Mouse (Mus musculus): ENCODE results near the gene Cd48. TPM values are rescaled to one million over a fixed set of nuclear protein-coding genes. Genes with fewer than 3 reads are reported as not detected.
"Not testable (repeated sequence)": the region's sequence is repeated elsewhere in the genome, so short reads cannot be mapped to it uniquely, and the experiment has no call there.

Gene Cd48
- total RNA-seq, 2 experiments from 2014 or later: 2.0 to 2.2 TPM

DNA sequence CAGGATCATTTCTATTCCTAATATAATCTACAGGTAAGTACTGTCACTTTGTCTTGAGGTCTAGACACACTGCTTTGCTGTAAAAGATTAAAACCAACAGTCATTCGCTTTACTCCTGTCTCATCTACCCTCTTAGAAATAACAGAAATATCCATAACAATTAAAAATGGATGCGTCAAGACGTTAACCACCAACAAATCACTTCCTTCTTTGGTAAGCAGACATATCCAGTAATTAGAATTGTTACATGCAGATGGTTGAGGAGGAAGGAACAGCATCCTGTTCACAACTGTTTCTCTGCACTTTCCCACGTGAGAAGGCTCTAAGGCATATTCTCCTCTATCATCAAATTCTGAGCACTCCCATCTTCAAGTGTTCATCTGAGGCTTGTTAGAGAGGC is 5.5 kb downstream of the Cd48 start:
- DNase-seq (ENCODE audit: low spot score in 2 of 2): no peak

DNA sequence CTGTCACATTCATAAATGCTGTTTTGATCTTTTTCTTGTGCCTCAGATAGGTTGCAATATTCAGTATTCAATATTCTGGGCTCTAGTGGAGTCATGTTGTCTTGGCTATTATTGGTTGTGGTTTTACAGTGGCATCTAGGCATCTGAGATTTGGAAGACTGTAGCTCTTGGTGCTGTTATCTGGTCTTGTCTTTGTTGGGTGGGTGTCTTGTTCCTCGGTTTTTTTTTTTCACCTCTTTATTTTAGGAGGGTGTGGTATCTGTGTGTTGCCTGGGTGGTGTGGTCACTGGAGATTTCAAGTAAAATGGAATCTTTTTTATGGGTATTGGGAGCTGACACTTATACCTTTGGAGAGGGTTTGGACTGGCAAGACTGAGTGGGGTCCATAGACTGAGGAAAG is 12.1 kb downstream of the Cd48 start:
- DNase-seq (ENCODE audit: low spot score in 2 of 2): no peak

DNA sequence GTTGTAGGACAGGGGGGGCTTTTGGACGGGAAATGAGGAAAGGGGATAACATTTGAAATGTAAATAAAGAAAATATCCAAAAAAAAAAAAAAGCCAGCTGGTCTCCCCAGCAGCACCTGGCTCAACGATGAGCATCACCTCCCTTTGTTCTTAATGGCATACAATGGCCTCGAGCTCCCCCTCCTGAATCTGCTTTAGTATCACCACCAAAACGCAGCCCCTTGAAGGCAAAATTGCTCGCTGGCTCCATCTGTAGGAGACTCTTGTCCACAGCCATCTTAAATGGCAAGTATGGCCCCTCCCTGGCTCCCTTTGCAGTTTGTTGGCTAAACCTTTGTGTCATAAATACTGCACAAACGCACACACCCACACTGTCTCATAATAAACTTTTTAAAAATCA is 17.2 kb downstream of the Cd48 start:
- no peak for DNase-seq (ENCODE audit: low spot score in 2 of 2)

DNA sequence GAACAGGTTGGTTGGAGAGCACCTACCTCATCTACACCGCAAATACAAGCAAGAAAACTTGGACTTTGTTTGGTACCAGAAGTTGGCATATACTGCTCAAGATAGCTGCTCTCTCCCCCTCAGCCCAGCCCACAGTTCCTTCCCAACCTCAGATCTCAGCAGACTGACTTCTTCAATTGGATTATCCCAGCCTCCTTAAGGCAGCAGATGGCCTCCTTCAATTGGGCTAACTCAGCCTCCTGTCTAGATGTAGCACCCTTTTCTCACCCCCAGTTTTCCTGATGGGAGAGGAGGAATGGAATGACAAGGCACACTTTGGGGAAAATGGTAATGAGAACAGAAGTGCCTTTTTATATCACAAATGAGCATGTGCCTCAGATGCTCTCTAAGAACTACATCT is 31.9 kb downstream of the Cd48 start:
- not testable (repeated sequence) for DNase-seq (ENCODE audit: low spot score in 2 of 2)

DNA sequence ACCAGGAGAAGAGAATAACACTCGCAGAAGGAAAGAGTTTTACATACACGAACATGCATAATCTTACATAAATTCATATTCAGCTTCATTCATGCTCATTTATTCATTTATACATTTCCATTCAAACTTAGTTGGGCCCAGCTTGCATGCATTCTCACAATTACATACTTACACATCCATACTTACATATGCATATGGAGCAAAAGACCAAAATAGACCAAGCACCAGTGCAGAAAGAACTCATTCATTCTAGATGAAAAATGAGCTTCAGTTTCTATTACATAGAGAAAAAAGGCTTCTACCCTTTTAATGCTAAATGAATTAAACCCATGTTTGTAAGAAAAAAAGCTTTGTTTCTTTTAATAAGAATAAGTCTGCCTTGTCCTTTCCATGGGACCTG is 33.6 kb downstream of the Cd48 start:
- DNase-seq (ENCODE audit: low spot score in 2 of 2): no peak

DNA sequence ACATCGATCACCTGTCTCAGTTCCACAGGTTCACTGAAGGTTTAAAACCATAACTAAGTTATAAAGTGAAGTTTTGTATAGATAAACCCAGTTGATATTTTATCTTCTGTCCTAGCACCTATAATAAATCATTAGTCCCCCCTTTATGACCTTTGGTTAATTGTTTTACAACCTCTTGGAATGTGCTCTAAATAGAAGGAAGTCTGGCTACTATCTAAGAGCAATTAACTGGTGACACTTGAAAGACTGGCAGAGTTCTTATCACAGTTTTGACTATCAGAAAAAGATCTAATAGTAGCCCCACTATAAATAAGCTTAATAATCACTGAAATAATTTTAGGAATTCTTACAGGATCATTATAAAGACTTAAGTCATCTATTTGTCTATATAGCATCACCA is 34.4 kb downstream of the Cd48 start:
- no peak for DNase-seq (ENCODE audit: low spot score in 2 of 2)

DNA sequence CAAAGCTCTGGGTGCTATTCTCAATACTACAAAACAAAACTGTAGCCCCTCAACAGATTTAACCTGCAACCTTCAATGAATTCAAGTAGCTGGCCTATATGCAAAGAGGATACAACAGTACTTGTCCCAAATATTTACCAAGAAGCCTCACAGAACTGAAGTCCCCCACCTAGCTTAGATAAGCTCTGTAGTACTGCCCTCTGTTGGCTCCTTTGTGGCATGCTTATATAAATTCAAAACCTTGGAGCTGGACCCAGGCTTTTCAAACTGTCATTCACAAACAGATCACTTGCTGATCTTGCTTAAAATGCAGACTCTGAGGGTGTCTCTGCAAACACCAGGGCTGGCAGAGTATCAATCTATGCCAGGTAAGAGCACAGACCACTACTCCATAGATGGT is 49.4 kb downstream of the Cd48 start:
- DNase-seq (ENCODE audit: low spot score in 2 of 2): no peak

DNA sequence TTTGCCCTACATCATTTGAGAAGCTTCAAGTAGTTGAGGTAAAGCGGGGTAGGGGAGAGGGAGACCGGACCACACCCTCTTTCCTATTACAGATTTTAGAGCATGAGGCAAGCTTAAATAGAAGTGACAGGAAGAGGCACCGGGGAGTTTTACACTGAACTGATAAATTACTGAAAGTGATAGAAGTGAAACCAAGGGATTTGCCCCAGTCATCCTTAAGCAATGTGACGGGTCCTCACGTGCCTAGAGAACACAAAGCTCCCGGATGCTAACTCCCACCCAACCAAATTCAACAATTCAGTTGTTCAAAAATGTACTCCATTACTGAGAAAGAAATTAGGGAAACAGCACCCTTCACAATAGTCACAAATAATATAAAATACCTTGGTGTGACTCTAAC is 53.1 kb downstream of the Cd48 start:
- DNase-seq (ENCODE audit: low spot score in 2 of 2): no peak

DNA sequence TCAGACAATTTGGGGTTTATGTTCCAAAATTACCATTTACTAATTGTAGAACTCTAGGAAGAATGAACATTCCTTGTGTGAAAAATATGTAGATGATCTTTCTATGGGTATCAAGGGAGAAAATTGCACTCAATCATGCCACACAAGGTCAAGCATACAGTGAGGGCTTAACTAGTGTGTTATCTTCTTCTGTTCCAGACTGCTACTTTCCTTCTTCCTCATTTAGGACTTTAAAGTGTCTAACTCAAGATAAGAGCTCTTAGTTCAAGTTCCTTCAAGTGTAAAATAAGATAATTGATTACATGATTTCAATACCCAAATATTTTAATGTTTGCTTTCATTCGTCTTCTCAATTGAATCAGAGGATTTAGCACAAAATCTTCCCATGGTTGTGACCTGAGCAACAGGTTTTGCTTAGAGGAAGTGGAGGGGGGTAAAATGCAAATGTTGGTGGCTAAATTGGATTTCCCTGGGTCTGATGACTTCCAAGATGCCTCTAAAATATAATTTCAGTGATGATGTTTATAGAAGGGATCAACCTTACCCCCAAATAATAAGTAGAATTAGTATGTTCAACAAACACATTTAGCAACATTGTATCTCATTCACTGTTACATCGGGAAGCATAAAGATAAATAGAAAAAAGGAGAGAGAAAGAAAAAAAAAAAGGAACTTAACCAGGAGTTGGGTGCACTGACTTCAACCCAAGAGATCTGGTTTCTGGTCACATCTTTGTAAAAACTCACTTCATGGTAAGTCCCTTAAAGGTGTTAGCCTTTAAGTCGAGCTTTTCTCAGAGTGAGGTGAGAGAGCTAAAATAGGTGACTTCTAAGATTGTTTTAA is 66.5 kb downstream of the Cd48 start:
- no peak for DNase-seq (ENCODE audit: low spot score in 2 of 2)

Small RNA genes within 50 kb of the gene (microRNA-seq; reads per million reads assigned to microRNA genes)
- not detected for gene Mir7683

Other genes with a start within 250 kb of the Cd48 start
- 10 to 100 TPM; 15.0 to 16.4 TPM for gene F11r, start 244.5 kb upstream of the Cd48 start, total RNA-seq (2021)
- gene Alyref2, start 178.5 kb upstream of the Cd48 start, total RNA-seq (2021): 1 to 10 TPM; 3.7 to 4.2 TPM
- gene Itln1, start 146.7 kb upstream of the Cd48 start, total RNA-seq (2021): not detected
- under 1 TPM in 1 of 2 experiments, not detected in 1; 0.23 TPM for gene Cd244a, start 122.8 kb upstream of the Cd48 start, total RNA-seq (2021)
- gene Ly9, start 74.6 kb upstream of the Cd48 start, total RNA-seq (2021): under 1 TPM; 0.37 to 0.54 TPM
- gene Slamf7, start 29.0 kb upstream of the Cd48 start, total RNA-seq (2021): under 1 TPM in 1 of 2 experiments, not detected in 1; 0.20 TPM
- under 1 TPM; 0.18 to 0.32 TPM for gene Slamf1, start 85.1 kb downstream of the Cd48 start, total RNA-seq (2021)
- gene Cd84, start 157.7 kb downstream of the Cd48 start, total RNA-seq (2021): 1 to 10 TPM; 3.3 to 3.4 TPM
- gene Gm10521, start 213.7 kb downstream of the Cd48 start, total RNA-seq (2021): under 1 TPM; 0.16 to 0.20 TPM
- gene Slamf6, start 235.5 kb downstream of the Cd48 start, total RNA-seq (2021): under 1 TPM; 0.21 to 0.39 TPM

All from gastrocnemius, postnatal 4 days (tissue).